Mouse (Mus musculus) embryo, embryonic 10 days (tissue): ENCODE data around the gene Ccnf.

Source experiments
- DNase-seq: peaks from one replicate; pipeline ENCODE4 v3.0.0-alpha.2; 2015; ENCODE audit warnings: low spot score

Gene Ccnf

GRCm38 (mm10) chr17:24251320-24252069, at the start of gene Ccnf:
Gene Ccnf (minus strand): TSS chr17:24251484.
- DNase-seq: peak; percentile 98

- DNase-seq: no peak
These were observed 49.4 kb upstream of the Ccnf start for GRCm38 (mm10) chr17:24300651-24301050.

GRCm38 (mm10) chr17:24289338-24289737, 38.1 kb upstream of the Ccnf start:
- DNase-seq: no peak

- no peak for DNase-seq
These were observed 37.2 kb upstream of the Ccnf start for GRCm38 (mm10) chr17:24288477-24288876.

- DNase-seq: no peak
These were observed 34.4 kb upstream of the Ccnf start for GRCm38 (mm10) chr17:24285680-24286079.

- DNase-seq: no peak
These were observed 32.1 kb upstream of the Ccnf start for GRCm38 (mm10) chr17:24283266-24283818.

- DNase-seq: no peak
These were observed 31.4 kb upstream of the Ccnf start for GRCm38 (mm10) chr17:24282637-24283036.

- DNase-seq: no peak
These were observed 28.6 kb upstream of the Ccnf start for GRCm38 (mm10) chr17:24279907-24280306.

GRCm38 (mm10) chr17:24267133-24267532, 15.8 kb upstream of the Ccnf start:
- DNase-seq: no peak

GRCm38 (mm10) chr17:24264766-24265165, 13.5 kb upstream of the Ccnf start:
- no peak for DNase-seq

- DNase-seq: no peak
These were observed 9.2 kb upstream of the Ccnf start for GRCm38 (mm10) chr17:24260516-24260915.

- DNase-seq: no peak
These were observed 8.4 kb upstream of the Ccnf start for GRCm38 (mm10) chr17:24259702-24260101.

GRCm38 (mm10) chr17:24258981-24259380, 7.7 kb upstream of the Ccnf start:
- no peak for DNase-seq

- no peak for DNase-seq
These were observed 1.0 kb upstream of the Ccnf start for GRCm38 (mm10) chr17:24252329-24252728.

- DNase-seq: no peak
These were observed 330 bp downstream of the Ccnf start for GRCm38 (mm10) chr17:24250988-24251319.

GRCm38 (mm10) chr17:24248641-24249040, 2.6 kb downstream of the Ccnf start:
- DNase-seq: no peak

- DNase-seq: no peak
These were observed 7.2 kb downstream of the Ccnf start for GRCm38 (mm10) chr17:24244061-24244460.

GRCm38 (mm10) chr17:24243311-24243969, 7.8 kb downstream of the Ccnf start:
- peak; percentile 54 for DNase-seq

GRCm38 (mm10) chr17:24236921-24237320, 14.4 kb downstream of the Ccnf start:
- DNase-seq: no peak

GRCm38 (mm10) chr17:24236479-24236878, 14.8 kb downstream of the Ccnf start:
- DNase-seq: no peak

GRCm38 (mm10) chr17:24227941-24228340, 23.3 kb downstream of the Ccnf start:
- DNase-seq: no peak

- DNase-seq: no peak
These were observed 24.6 kb downstream of the Ccnf start for GRCm38 (mm10) chr17:24226721-24227120.

- no peak for DNase-seq
These were observed 25.4 kb downstream of the Ccnf start for GRCm38 (mm10) chr17:24225851-24226250.
